Mouse (Mus musculus): ENCODE results near the gene Larp6.

Larp6 gene

GRCm38 (mm10) chr9:60715828-60716227 lies 3.0 kb downstream of the Larp6 start:
- no peak for DNase-seq

GRCm38 (mm10) chr9:60718284-60718683 lies 5.5 kb downstream of the Larp6 start:
- DNase-seq = peak; percentile 38

GRCm38 (mm10) chr9:60719687-60720086 lies 6.9 kb downstream of the Larp6 start:
- no peak for DNase-seq

- DNase-seq = no peak
These were observed 12.2 kb downstream of the Larp6 start for GRCm38 (mm10) chr9:60724968-60725367.

- DNase-seq = no peak
These were observed 21.5 kb downstream of the Larp6 start for GRCm38 (mm10) chr9:60734321-60734720.

- no peak for DNase-seq
These were observed 26.3 kb downstream of the Larp6 start for GRCm38 (mm10) chr9:60739126-60739525.

GRCm38 (mm10) chr9:60741436-60741835 lies 28.6 kb downstream of the Larp6 start:
- DNase-seq = no peak

GRCm38 (mm10) chr9:60742516-60742915 lies 29.7 kb downstream of the Larp6 start:
- peak; percentile 35 for DNase-seq

GRCm38 (mm10) chr9:60743180-60743900 lies 30.6 kb downstream of the Larp6 start:
- peak; percentile 29 for DNase-seq

GRCm38 (mm10) chr9:60744171-60744969 lies 31.6 kb downstream of the Larp6 start:
- peak; percentile 47 for DNase-seq

GRCm38 (mm10) chr9:60744971-60745370 lies 32.2 kb downstream of the Larp6 start:
- no peak for DNase-seq

GRCm38 (mm10) chr9:60746561-60746960 lies 33.8 kb downstream of the Larp6 start:
- no peak for DNase-seq

GRCm38 (mm10) chr9:60747672-60748071 lies 34.9 kb downstream of the Larp6 start:
- no peak for DNase-seq

GRCm38 (mm10) chr9:60748191-60748590 lies 35.4 kb downstream of the Larp6 start:
- DNase-seq = no peak

GRCm38 (mm10) chr9:60749105-60749504 lies 36.3 kb downstream of the Larp6 start:
- DNase-seq = no peak

- no peak for DNase-seq
These were observed 38.3 kb downstream of the Larp6 start for GRCm38 (mm10) chr9:60751098-60751497.

- no peak for DNase-seq
These were observed 39.2 kb downstream of the Larp6 start for GRCm38 (mm10) chr9:60751971-60752370.

- no peak for DNase-seq
These were observed 39.8 kb downstream of the Larp6 start for GRCm38 (mm10) chr9:60752636-60753035.

- peak; percentile 64 for DNase-seq
These were observed 43.5 kb downstream of the Larp6 start for GRCm38 (mm10) chr9:60756258-60756657.

GRCm38 (mm10) chr9:60756866-60757740 lies 44.3 kb downstream of the Larp6 start:
- DNase-seq = no peak

- DNase-seq = no peak
These were observed 45.0 kb downstream of the Larp6 start for GRCm38 (mm10) chr9:60757817-60758216.

- no peak for DNase-seq
These were observed 46.7 kb downstream of the Larp6 start for GRCm38 (mm10) chr9:60759436-60760007.

GRCm38 (mm10) chr9:60765181-60765580 lies 52.4 kb downstream of the Larp6 start:
- DNase-seq = no peak

Data from right cerebral cortex, postnatal 14 days (tissue).